Mouse (Mus musculus): ENCODE data around the gene Cep57. TPM values are rescaled to one million over a fixed set of nuclear protein-coding genes. Genes with fewer than 3 reads are reported as not detected.

The Cep57 gene
- 30.6 and 35.5 TPM in 2 replicates for polyA plus RNA-seq (2015; fragmentation: Nextera tagmentation; extraction: Ambion mirVana)

DNA sequence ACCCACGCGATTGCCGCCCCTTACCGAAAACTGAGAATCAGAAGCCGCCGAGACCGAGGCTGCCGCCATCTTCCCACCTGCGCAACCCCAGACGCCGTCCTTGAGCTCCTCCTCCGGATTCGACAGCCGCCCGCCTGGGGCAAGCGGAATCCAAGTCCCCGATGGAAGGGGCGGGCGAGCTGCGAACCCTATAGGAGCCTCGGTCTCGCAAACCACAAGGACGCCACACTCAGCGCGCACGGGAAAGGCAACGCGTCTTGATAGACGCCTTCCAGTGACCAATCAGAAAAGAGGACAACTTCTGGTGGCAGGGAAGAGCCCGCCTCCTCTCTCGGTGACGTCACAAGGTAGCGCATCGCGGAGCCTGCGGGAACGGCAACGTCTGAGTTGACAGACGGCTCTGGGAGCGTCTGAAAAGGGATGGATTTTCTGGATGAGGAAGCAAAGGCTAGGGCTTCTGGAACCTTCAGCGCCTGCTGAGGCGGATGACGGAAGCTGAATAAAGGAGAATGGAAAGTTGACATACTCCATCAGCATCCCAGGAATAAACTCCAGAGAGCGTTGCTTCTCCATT lies at the start of gene Cep57:
Cep57 (minus strand) TSS at position 276 of the 574 bp plus-strand sequence.

DNA sequence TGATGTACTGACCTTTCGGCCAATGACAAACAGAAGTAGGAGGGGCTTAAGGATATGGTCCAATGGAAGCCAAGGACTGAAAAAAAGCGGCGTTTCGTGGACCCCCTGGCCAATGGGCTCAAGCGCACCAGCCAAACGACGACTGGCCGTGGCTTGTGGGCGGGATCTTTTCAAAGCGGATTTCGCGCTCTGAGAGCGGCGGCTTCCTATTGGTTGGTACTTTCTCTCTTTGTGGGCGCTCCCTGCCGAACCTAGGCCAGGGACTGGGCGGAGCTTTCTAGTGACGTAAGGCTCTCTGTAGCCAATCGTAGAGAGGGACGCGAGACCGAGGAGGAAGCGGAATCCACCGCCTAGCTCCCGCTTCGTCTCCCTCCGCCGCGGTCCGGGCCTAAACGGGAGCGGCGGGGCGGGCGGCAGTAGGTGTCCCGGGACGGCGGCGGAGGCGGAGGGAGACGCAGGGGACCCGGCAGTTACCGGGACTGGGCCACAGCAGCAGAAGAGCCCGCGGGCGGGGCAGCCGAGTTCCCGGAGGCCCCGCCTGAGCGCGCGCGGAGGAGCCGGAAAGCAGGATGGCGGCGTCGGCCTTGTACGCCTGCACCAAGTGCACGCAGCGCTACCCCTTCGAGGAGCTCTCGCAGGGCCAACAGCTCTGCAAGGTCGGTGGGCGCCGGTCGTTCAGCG lies 639 bp upstream of the Cep57 start, which contains the start of gene Fam76b:
Fam76b (plus strand) TSS at position 311 of the 681 bp plus-strand sequence.

Other genes starting within 250 kb of the Cep57 start
- 44.5 and 46.0 TPM in 2 replicates for gene Mtmr2, start 78.7 kb downstream of the Cep57 start, polyA plus RNA-seq (2015; fragmentation: Nextera tagmentation; extraction: Ambion mirVana)
- 13.1 and 14.4 TPM in 2 replicates for gene Fam76b, start 609 bp upstream of the Cep57 start, polyA plus RNA-seq (2015; fragmentation: Nextera tagmentation; extraction: Ambion mirVana)